Mouse (Mus musculus): ENCODE measurements around the gene Pdlim4. TPM values are rescaled to one million over a fixed set of nuclear protein-coding genes. Genes with fewer than 3 reads are reported as not detected.

The Pdlim4 gene
- polyA plus RNA-seq, 1 experiment = 8.7 TPM

Other genes starting within 250 kb of the Pdlim4 start
- gene Gm12216, start 209.8 kb downstream of the Pdlim4 start, polyA plus RNA-seq (2011; ENCODE audit: insufficient read depth, insufficient read length, low read depth, missing spikeins) = 1.1 and 2.8 TPM in 2 replicates
- 7.0 and 7.7 TPM in 2 replicates for gene Slc22a5, start 177.4 kb downstream of the Pdlim4 start, polyA plus RNA-seq (2011; ENCODE audit: insufficient read depth, insufficient read length, low read depth, missing spikeins)
- 2.9 and 3.0 TPM in 2 replicates for gene Slc22a21, start 88.7 kb downstream of the Pdlim4 start, polyA plus RNA-seq (2011; ENCODE audit: insufficient read depth, insufficient read length, low read depth, missing spikeins)
- 0.41 TPM in 1 of 2 replicates, not detected in the other for gene Slc22a4, start 40.9 kb downstream of the Pdlim4 start, polyA plus RNA-seq (2011; ENCODE audit: insufficient read depth, insufficient read length, low read depth, missing spikeins)
- 16.6 and 25.5 TPM in 2 replicates for gene P4ha2, start 31.1 kb upstream of the Pdlim4 start, polyA plus RNA-seq (2011; ENCODE audit: insufficient read depth, insufficient read length, low read depth, missing spikeins)
- gene Csf2, start 180.7 kb upstream of the Pdlim4 start, polyA plus RNA-seq (2011; ENCODE audit: insufficient read depth, insufficient read length, low read depth, missing spikeins) = not detected in 2 replicates
- gene Il3, start 198.3 kb upstream of the Pdlim4 start, polyA plus RNA-seq (2011; ENCODE audit: insufficient read depth, insufficient read length, low read depth, missing spikeins) = not detected in 2 replicates
- gene Acsl6, start 234.8 kb upstream of the Pdlim4 start, polyA plus RNA-seq (2011; ENCODE audit: insufficient read depth, insufficient read length, low read depth, missing spikeins) = 3.1 and 3.4 TPM in 2 replicates

Data from ES-Bruce4 (cell line).